Mouse (Mus musculus): ENCODE measurements around the gene Cplx1. TPM values are rescaled to one million over a fixed set of nuclear protein-coding genes. Genes with fewer than 3 reads are reported as not detected.

Cplx1 gene
- not detected for total RNA-seq (2021)
- long read RNA-seq, experiment 1: 0 reads
- long read RNA-seq, experiment 2: 0 reads

DNA sequence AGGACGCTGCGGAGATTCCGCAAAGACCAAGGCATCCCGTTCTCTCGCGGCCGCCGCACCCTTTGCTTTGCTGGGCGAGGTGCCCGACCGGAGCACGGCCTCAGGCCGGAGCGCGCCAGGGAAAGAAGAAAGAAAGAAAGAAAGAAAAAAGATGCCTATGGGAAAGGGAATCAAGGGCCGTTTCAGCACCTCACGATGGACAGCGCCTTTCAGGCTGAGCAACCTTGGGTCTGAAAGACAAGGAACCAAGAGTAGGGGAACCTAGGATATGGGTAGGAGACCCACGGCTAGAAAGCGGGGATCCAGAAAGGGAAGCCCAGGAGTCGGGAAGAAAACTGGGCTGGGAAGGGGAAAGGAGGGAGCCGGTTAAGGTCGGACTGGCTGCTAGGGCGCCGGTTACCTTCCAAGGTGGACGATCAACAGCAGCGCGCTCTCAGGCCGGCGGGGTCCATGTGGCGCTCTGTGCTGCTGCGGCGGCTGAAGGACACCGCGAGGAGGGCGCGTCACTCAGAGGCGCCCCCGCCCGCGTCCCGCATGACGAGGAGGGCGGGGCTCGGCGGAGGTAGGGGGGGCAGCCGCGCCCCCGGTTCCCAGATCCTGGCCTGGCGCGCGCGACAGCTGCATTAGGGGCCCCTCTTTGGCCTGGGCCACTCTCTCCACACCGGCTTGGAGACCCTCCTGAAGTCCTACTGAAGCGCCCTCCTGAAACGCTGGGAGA is at the start of gene Cplx1:
Cplx1 (minus strand) TSS at position 536 of the 718 bp plus-strand sequence.
- no peak for DNase-seq

DNA sequence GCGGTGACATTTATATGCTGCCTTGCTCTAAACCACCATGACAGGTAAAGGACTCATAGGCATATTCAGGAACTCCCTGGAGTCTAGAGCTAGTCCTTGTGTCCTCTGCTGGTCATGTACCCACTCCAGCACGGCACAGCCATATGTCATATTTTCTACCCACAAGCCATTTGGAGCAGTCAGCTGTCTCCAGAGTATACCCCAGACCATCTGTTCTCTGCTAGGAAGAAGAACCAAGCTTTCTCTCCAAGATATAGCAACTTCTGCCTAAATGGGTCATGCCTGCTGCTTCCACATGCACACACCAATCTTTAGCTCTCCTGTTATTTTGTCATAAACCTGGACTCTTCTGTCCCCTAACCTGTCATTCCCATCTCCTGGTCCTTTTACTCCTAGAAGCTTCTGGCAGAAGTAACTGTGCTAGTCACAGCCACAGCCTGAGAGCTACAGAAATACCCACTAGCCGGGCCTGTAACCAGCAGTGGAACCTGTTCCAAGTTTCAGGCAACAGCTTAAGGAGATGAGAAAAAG is 31.6 kb upstream of the Cplx1 start:
- no peak for DNase-seq

DNA sequence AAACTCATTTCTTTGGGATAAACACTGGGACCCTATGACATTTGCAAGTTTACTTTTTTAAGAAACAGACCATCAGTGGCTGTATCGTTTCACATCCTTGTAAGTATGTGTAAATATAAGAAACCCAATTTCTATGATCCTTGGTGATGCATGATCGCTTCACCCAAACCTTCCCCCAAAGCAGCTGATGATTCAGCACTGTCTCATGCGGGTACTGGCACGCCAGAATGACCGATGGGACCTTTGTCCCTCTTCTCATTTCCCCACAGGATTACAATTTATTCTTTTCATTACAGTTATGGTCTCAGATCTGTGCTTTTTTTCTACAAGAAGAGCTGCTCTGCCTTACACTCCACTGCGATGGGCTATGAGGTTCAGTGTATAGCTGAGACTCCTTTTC is 23.2 kb upstream of the Cplx1 start:
- no peak for DNase-seq

DNA sequence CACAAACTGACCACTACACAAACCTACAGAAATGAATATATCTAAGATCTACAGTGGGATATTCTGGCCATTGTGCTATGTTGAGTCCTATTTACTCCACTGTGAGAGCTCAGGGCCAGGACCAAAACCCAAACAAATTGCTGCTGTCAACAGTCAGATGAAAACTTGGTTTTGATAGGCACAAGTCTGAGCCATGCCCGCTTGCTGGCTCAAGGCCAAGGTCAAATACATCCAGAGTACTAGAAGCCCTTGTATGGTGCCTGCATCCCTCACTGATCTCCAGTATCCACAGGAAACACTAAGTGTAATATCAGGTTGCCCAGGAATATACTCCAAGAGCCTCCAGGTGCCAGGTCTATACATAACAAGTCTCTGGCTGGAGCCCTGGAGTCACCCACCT is 21.2 kb upstream of the Cplx1 start:
- no peak for DNase-seq

DNA sequence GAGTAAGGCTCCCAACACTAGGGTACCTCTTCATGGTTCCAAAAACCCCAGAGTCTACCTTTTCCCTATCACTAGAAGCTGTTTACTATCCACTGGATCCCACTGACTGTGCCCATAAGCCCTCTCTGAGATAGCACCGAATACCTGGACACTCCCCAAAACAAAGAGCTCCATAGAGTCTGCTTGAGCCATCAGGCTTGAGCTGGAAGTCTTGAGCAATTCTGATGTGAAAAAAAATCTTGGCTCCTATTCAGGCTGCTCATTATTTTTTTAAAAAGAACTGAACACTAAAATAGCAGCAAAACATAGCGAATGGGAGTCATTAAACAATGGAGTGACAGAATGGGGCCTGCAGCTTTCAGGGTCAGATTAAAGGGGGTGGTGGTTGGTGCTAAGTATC is 17.3 kb upstream of the Cplx1 start:
- no peak for DNase-seq

DNA sequence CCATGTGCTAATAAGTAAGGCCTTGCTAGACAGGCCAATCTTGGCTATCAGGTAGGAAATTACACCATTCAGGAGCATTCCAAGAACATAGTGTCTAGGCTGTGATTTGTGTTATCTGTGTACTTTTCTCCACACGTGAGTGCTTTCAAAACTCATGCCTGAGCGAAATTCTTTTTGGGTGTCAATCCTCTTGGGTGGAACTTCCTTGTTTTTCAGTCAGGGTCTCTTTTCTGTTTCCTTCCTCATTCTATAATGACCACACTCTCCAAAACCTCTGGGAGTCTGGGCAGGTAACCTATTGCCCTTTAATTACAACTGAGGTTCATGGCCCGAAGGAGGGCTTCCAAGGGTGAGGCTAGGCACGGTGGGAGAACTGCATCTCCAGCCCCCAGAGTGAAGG is 16.7 kb upstream of the Cplx1 start:
- DNase-seq: no peak

DNA sequence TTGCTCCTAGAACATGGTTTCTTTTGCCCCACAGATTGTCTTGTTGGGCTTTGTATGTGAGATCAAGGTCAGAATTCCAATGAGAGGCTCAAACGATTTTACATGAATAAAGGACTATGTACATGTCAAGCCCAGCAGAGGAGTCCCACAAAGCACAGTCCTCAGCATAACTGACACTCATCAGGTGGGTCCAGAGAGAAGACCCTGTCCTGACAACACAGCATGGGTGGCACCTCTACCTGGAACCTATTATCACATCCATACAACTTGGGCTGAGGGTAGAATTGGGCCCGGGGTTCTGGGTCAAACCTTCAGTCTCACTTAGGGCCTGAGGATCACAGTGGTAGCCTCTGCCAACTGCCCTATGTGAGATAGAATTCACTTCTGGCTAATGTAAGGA is 15.6 kb upstream of the Cplx1 start:
- no peak for DNase-seq

DNA sequence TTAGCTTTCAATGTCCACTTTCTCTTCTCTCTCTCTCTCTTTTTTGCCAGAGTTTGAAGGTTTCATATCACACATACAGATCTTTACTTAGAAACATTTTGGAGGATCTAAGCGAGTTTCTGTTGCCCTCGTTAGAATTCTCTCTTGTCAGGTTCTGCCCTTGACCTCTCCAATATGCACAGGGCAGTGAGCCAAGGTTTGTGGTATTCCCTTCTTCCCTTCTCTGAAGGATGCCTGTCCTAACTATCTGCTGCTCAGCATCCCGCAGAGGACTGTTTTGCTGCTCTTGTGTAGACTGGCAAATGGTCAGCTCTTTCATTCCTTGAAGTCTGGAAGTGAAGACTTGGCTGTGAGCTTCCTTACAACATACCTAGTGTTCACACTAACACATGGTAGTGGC is 14.5 kb upstream of the Cplx1 start:
- DNase-seq: no peak

DNA sequence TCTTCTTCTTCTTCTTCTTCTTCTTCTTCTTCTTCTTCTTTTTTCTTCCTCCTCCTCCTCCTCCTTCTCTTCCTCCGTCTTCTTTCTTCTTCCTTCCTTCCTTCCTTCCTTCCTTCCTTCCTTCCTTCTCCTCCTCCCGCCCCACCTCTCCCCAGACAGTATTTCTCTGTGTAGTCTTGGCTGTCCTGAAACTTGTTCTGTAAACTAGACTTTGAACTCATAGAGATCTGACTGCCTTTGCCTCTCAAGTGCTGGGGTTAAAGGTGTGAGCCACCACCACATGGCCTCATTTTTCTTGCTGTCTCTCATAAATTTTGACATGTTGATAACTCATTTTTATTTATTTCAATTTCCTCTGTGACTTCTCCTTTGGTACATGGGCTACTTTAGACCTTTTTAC is 12.7 kb upstream of the Cplx1 start:
- no peak for DNase-seq

DNA sequence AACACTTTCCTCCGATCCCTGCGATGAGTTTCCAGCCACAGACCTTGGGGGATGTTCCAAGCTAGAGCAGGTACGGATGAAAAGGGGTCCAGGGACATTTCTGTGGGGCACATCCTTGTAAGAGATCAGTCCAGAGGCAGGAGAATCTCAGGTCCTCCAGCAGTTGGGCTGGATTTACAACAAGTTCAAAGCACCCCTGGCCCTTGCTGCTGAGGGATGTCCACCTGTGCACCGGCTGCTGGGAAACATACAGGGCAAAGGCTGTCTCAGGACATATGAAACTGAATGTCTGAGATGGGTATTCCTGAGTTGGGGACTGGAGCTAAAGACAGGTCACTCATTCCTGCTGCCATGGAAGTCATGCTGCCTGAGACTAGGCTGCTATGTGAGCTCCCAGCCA is 7.2 kb upstream of the Cplx1 start:
- no peak for DNase-seq

DNA sequence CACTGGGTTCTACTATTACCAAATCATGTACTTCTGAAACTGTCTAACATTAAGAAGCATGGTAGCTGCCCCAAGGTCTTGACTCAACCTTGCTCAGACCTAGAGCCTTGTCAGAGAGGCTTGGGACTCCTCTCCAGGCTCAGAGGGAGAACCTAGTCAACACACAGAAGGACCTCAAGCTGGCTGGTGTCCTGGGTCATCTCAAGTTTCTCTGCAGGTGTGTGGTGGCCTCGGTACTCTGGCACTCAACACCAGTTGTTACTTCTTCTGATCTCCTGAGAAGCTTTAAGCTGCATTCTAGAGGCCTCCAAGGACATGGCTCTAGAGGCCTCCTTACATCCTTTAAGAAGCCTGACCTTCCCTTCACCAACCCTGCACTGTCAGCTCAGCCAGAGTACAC is 4.2 kb upstream of the Cplx1 start:
- DNase-seq: no peak

DNA sequence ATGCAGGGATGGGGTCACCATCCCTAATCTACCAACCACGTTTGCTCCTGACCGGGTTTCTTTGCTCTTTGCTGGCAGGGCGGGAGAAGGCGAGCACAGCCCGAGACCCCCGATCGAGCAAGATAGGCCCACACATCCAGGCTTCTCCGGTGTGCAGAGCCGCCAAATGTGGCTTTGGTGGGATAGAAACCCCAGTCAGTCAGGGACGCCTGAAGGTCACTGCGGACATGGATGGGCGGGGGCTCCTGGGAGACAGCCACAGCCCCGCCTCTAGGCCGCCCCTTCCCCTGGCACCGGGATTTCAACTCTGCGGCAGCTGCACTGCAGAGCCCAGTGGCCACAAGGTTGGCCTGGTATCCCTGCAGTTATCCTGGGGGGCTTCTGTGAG is 377 bp upstream of the Cplx1 start:
- DNase-seq: no peak

DNA sequence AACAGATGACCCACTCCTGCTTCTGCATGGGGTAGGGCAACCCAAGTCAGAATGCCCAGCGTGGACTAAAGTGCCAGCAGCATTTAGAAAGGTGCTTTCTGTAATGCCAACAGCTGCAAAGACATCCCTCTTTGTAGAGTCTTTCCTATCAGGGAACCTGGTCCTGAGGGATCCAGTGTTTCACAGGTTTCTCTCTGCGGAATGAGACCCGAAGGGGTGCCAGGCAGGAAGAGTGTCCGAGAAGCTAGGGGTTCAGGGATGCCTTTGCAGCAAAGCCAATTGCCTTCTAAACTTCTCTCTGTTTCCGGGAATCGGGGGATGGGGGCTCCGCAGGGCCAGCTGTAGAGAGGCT is 711 bp downstream of the Cplx1 start:
- DNase-seq: no peak

DNA sequence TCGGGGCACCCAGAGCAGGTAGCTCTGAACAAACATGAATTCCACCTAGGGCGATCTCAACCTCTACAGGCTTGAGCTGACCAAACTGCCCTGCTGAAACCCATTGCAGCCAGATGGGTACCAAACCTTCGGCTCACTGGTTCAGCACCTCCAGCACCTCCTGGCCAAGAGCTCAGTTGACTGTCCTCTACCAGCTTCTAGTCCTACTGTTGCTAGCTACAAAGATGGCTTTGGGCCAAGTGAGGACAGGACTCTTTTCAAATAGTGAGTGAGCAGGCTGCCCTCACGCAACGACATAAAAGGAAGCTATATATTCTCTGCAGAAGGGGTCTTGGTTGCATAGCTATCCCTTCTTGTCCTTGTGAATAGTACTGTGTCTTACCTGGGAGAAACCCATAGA is 2.2 kb downstream of the Cplx1 start:
- no peak for DNase-seq

DNA sequence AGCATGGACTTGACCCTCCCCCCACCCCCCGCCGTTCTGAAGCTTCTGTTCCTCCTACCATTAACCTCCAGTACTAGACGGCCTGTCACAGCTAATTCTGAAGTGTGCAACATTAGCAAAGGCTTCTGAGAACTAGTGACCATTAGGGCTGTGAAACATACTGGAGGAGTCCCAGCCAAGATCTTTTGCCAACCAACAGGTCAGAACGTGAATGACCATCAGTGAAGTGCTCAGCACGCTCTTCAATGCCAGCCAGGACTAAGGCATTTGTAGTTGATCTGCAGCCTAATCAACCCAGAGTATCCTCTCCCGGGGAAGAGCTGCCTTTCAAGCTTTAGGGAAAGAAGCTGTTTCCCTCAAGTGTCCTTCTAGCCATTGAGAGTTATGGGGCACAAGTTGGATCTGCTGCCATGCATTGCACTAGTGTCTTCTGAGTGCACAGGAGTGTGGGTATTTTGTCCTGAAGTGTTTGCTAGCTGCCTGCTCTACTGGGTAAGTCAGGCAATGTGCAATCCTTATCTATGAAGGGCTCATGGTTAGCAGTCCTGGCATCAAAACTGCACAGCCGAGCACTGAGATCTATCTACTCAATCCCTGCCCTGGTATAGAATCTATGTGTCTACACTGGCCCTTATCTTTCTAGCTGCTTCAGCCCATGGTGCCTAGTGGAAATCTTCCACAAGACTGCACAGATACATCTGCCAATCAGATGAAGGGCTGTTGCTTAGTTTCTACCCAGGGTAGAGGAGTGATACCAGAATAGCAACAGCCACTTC is 6.1 kb downstream of the Cplx1 start:
- no peak for DNase-seq

DNA sequence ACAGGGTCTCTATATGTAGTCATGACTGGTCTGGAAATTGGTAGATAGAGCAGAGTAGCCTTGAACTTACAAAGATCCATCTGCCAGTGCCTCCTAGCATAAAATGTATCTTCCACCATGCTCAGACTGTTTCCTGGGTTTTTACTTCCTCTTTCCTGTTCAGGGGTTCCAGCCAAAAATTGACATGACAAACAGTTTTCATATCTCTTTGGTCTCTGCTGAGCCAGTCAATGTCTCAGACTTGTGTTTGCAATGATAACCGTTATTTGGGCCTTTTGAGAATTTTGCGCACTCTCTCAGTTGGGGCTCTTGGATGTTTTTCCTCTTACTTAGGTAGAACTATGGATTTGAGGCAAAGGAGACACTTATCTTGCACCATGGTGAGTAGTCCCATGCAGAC is 15.6 kb downstream of the Cplx1 start:
- DNase-seq: no peak

DNA sequence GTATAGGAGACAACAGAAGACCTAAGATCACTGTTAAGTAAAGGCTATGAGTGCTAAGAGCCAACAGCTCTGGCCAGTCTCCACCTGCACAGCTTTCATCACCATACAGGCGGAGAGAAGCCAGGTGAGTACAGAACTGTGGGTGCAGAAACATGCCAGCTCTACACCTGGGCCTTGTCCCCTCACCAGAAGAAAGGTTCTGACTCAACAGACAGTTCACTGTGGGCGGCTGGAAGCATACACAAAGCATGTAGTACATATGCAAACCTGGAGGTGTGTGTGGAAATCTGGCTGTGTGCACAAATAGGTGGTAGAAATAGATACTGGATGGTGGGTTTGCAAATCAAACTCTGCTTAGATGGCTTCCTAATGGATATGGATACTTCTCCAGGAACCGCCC is 27.2 kb downstream of the Cplx1 start:
- no peak for DNase-seq

DNA sequence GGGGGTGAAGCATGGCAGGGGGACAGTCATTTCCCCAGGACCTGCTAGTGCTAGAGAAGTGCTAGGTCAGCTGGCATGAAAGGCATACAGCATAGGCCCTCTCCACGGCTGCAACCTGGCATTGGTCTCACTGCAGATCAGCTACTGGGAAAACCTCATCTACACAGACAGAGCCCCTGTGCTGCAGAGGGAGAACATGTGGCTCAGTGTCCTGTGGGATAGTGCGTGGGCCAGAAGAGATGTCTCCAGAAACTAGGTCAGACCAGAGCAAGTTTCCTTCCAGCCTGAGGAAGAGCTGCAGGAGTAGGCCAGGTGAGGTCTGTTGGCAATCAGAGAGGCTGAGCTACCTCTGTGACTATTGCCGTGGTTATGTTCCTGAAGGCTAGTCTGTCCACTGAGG is 27.9 kb downstream of the Cplx1 start:
- no peak for DNase-seq

DNA sequence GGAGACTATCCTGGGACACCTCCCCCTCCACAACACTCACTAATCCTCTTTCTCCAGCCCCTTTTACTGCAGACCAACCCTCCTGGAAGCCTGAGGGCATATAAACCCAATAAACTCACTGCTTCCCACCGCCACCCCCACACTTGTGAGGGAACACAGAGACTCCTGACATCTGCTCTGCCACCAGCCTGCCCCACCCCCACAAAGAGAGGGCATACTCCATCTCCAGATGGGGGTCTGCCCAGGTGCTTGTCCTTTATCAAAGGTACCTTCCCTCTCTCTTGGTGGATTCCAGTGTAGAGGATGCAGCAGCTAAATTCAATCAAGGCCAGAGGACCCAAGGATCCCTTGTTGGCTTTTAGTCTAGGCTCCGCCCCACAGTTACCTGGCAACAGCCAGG is 28.8 kb downstream of the Cplx1 start:
- no peak for DNase-seq

DNA sequence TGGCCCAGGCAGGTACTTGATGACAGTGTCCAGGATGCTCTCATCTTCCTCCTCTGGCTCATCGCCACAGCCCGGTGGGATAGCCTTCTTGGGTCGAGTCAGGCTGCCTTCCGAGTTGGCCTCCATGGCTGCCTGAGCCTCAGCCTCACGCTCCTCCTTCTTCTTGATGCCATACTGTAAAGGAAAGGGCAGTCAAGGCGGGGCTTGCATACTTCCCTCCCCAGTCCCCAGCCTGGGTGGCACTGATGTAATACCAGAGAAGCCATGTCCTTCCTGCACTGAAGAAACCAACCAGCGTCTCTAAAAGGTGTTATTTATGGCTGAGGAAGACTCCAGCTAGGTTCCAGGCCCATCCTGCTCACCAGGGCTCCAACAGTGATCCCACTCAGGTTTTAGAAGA is 29.7 kb downstream of the Cplx1 start:
- no peak for DNase-seq

DNA sequence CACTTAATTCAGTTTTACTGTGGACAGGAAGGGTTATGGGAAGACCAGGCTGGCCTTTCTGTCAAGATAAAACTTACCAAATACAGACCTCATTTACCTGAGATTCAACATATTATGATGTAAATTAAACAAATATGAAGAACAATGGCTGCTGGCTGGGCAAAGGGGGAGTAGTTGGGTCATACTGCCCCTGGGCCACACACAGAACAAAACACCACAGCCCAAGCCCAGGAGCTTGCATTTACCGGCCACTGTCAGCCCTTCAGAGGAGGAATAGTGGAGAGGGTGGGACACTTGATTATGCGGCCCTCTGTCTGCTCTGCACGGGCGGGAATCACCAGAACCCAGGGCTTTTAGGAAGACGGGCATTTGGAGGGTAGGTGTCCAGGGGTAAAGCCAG is 30.9 kb downstream of the Cplx1 start:
- no peak for DNase-seq

DNA sequence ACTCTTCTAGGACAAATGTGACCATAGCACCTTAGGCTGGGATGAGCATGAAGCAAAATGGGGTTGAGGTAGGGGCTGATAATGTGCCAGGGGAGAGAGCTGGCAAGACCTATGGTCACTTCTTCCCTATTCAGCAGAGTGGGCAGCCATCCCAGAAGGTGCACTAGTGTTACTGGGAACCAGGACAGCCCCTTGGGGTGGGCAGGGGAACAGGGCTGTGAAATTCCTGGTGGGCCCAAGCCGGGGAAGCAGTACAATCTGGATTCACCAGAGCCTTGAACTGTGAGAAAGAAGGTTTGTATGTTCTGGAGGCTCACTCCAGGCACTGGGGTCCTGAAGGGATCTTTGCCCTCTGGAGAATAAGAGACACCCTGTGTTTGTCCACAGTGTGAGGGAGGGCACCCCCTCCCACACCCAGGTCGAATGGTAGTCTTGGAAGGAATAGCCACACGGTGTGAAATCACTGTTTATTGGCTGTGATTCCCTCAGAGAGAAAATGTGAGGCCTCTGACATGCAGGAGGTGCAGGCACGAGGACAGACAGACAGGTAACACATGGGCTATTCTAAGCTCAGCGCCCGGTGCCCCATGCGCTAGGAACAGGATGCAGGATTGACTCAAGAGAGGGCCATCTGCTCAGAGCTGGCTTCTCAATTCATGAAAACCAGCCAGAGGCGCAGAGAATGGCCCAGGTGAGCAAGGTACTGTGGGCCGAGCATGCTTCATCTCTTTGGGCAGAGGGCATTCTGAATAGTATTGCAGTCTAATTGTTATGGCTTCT is 31.5 kb downstream of the Cplx1 start:
- no peak for DNase-seq

DNA sequence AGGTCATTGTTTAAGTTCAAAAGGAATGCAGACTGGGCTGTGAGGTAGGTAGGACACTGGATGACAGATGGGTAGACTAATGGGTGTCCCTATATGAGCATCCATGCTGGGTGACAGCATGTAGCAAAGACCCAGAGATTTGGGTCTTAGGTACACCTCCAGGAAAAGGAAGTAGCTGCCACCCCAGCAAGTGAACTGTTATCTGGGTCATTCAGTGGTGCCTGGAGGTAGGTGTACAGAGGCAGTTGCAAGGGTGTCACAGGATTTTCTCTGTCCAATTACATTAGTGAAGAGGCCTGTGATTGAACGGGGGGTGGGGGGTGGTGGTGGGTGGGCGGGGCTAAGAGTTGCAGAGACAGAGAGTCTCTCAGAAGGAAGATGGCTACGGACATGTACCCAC is 33.2 kb downstream of the Cplx1 start:
- DNase-seq: no peak

All from gastrocnemius, postnatal 25 days (tissue).